Mouse (Mus musculus): Measurements from ENCODE around the gene Dbndd1.
"Not testable (repeated sequence)": the region's sequence is repeated elsewhere in the genome, so short reads cannot be mapped to it uniquely, and the experiment has no call there.

Gene Dbndd1

GRCm38 (mm10) chr8:123497699-123498098 is 17.6 kb downstream of the Dbndd1 start:
- no peak for DNase-seq (ENCODE audit: low read depth in 2 of 2, low spot score in 2 of 2)

GRCm38 (mm10) chr8:123492898-123493297 is 22.4 kb downstream of the Dbndd1 start:
- DNase-seq (ENCODE audit: low read depth in 2 of 2, low spot score in 2 of 2) = no peak

- no peak for DNase-seq (ENCODE audit: low read depth in 2 of 2, low spot score in 2 of 2)
Observed at GRCm38 (mm10) chr8:123491280-123492075, 23.8 kb downstream of the Dbndd1 start.

GRCm38 (mm10) chr8:123482627-123483026 is 32.6 kb downstream of the Dbndd1 start:
- DNase-seq (ENCODE audit: low read depth in 2 of 2, low spot score in 2 of 2) = no peak

- DNase-seq (ENCODE audit: low read depth in 2 of 2, low spot score in 2 of 2) = peak in 1 of 2 experiments; percentile 15
Observed at GRCm38 (mm10) chr8:123478456-123479218, 36.6 kb downstream of the Dbndd1 start.

GRCm38 (mm10) chr8:123477737-123478258 is 37.5 kb downstream of the Dbndd1 start, which contains the start of gene Afg3l1:
TSS of gene Afg3l1 (plus strand) at chr8:123477903.
- DNase-seq (ENCODE audit: low read depth in 2 of 2, low spot score in 2 of 2) = peak; percentile 78 to 86

GRCm38 (mm10) chr8:123476911-123477736 is 38.1 kb downstream of the Dbndd1 start:
- DNase-seq (ENCODE audit: low read depth in 2 of 2, low spot score in 2 of 2) = peak in 1 of 2 experiments; percentile 4

GRCm38 (mm10) chr8:123474549-123474948 is 40.7 kb downstream of the Dbndd1 start:
- DNase-seq (ENCODE audit: low read depth in 2 of 2, low spot score in 2 of 2) = not testable (repeated sequence)

- DNase-seq (ENCODE audit: low read depth in 2 of 2, low spot score in 2 of 2) = not testable (repeated sequence)
Observed at GRCm38 (mm10) chr8:123472991-123473390, 42.3 kb downstream of the Dbndd1 start.

- no peak for DNase-seq (ENCODE audit: low read depth in 2 of 2, low spot score in 2 of 2)
Observed at GRCm38 (mm10) chr8:123467476-123467875, 47.8 kb downstream of the Dbndd1 start.

GRCm38 (mm10) chr8:123463651-123464050 is 51.6 kb downstream of the Dbndd1 start:
- DNase-seq (ENCODE audit: low read depth in 2 of 2, low spot score in 2 of 2) = no peak
